Mouse (Mus musculus) heart, embryonic 15.5 days (tissue): ENCODE results near the gene Gm49383. TPM values are rescaled to one million over a fixed set of nuclear protein-coding genes. Genes with fewer than 3 reads are reported as not detected.

ENCODE experiments used
- microRNA-seq: library from miRNA; unstranded; fragments of <30 nt; microRNA quantifications from one replicate; pipeline ENCODE4, GENCODE M21; 2016
- polyA plus RNA-seq: library from polyadenylated mRNA; unstranded; fragments of >200 nt; fragmentation: Nextera tagmentation; extraction: Ambion mirVana; gene quantifications from 2 replicates; pipeline ENCODE4 v1.2.1, GENCODE M21; 2015

The Gm49383 gene
- polyA plus RNA-seq, 1 experiment from 2014 or later, result 14.3 TPM

Small RNA genes lying within 50 kb of the gene (microRNA-seq; reads per million reads assigned to microRNA genes)
- gene Gm47287 (not detected), gene Gm47295 (0.63 reads per million)

Other genes with a start within 250 kb of the Gm49383 start
- 1,037 and 1,363 TPM in 2 replicates for gene Rps29, start 37.9 kb downstream of the Gm49383 start, polyA plus RNA-seq
- gene Lrr1, start 28.3 kb downstream of the Gm49383 start, polyA plus RNA-seq, result 10.4 and 12.6 TPM in 2 replicates
- gene Rpl36al, start 13.0 kb downstream of the Gm49383 start, polyA plus RNA-seq, result 376 and 496 TPM in 2 replicates
- 40.1 and 45.2 TPM in 2 replicates for gene Mgat2, start 12.9 kb downstream of the Gm49383 start, polyA plus RNA-seq
- gene Dnaaf2, start 1.3 kb upstream of the Gm49383 start, polyA plus RNA-seq, result 6.1 and 7.7 TPM in 2 replicates
- gene Gm49384, start 7.2 kb upstream of the Gm49383 start, polyA plus RNA-seq, result 11.2 and 15.0 TPM in 2 replicates
- gene Pole2, start 31.1 kb upstream of the Gm49383 start, polyA plus RNA-seq, result 12.7 and 16.0 TPM in 2 replicates
- 8.0 and 10.9 TPM in 2 replicates for gene Klhdc1, start 44.1 kb upstream of the Gm49383 start, polyA plus RNA-seq
- 122 and 123 TPM in 2 replicates for gene Klhdc2, start 99.6 kb upstream of the Gm49383 start, polyA plus RNA-seq
- 57.6 and 59.3 TPM in 2 replicates for gene Nemf, start 160.1 kb upstream of the Gm49383 start, polyA plus RNA-seq
- gene Arf6, start 175.0 kb upstream of the Gm49383 start, polyA plus RNA-seq, result 38.2 and 40.5 TPM in 2 replicates
- gene Gm9887, start 175.4 kb upstream of the Gm49383 start, polyA plus RNA-seq, result 1.1 and 1.5 TPM in 2 replicates